Mouse (Mus musculus): Measurements from ENCODE around the gene Gm26602.
"Not testable (repeated sequence)": the region's sequence is repeated elsewhere in the genome, so short reads cannot be mapped to it uniquely, and the experiment has no call there.

Gene Gm26602

GRCm38 (mm10) chr10:79884938-79885337, 25.7 kb upstream of the Gm26602 start:
- DNase-seq (ENCODE audit: low spot score): not testable (repeated sequence)

GRCm38 (mm10) chr10:79886054-79886453, 24.6 kb upstream of the Gm26602 start, which contains the start of gene Elane:
Elane (plus strand) TSS chr10:79886247.
- DNase-seq (ENCODE audit: low spot score): no peak

DNA sequence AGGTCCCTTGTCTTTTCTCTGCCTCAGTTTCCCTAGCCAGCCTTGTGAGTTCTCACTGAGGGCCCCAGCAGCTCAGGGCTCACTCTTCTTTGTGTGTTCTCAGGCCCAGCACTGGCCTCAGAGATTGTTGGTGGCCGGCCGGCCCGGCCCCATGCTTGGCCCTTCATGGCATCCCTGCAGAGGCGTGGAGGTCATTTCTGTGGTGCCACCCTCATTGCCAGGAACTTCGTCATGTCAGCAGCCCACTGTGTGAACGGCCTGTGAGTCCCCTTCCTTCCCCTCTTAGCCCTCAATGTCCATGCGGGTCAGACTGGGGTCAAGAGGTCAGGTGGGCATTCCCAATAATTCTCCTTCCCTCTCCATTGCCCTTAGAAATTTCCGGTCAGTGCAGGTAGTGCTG, 24.0 kb upstream of the Gm26602 start:
- DNase-seq (ENCODE audit: low spot score): no peak

GRCm38 (mm10) chr10:79889386-79889785, 21.3 kb upstream of the Gm26602 start:
- DNase-seq (ENCODE audit: low spot score): no peak

- DNase-seq (ENCODE audit: low spot score): no peak
These were observed 20.0 kb upstream of the Gm26602 start, which contains the start of gene Cfd for GRCm38 (mm10) chr10:79890670-79891069. Cfd (plus strand) TSS chr10:79890853.

- DNase-seq (ENCODE audit: low spot score): peak; percentile 50
These were observed 18.1 kb upstream of the Gm26602 start for GRCm38 (mm10) chr10:79892451-79893118.

DNA sequence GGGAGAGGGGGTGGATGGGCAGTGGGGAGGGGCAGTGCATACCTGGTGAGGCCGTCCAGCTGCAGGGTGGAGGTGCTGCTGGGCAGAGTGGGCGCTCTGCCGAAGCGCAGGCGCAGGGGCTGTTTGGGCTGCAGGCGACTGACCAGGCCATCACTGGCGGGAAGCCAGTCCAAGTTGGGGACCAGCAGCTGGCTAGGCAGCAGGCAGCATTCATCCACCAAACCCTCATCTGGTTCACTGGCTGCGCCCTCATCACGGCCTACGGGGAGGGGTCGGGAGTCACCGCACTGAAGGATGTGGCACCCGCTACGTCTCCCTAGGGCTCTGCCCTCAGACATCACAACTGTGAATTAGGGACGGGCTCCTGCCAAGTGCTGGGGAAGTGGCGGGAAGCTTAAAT, 14.3 kb upstream of the Gm26602 start:
- DNase-seq (ENCODE audit: low spot score): no peak

GRCm38 (mm10) chr10:79896814-79897213, 13.8 kb upstream of the Gm26602 start:
- no peak for DNase-seq (ENCODE audit: low spot score)

DNA sequence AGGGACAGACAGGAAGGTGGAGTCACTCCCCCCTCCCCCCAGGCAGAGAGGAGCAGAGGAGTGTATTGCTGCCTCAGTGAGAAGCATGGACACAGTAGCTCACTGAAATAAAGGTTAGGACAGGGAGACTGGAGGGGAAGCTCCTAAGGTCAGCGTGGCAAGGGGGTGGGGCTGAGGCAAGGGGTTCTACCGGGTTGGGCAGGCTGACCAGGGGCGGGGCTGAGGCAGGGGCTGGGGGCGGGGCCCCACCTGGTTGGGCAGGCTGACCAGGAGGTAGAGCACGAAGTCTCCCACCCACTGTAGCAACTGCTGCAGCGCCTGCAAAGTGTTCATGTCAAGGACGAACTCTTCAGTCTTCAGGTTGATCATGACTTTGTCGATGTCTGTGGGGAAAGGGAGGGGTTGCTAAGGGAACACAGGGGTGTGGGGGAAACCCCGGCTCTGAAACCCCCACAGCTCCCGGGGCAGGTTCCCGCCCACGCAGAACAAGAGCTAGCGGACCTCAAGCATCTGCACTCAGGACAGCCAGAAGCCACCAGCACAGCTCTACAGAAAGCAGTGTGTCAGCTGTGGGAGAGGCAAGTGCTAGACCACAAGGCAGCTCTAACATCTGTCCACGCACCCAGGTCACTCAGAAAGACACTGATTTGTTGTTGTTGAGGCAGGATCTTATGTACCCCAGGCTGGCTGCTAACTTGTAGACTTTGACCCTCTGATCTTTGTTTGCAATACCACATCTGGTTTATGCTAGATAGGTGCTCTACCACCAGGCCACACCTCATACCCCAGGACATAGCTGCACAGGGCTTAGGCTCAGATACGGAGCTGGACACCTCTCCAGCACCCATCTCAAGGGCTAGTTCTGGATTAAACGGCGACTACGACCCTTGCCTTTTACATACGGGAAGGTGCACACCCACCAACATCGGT, 13.1 kb upstream of the Gm26602 start:
- no peak for DNase-seq (ENCODE audit: low spot score)

- no peak for DNase-seq (ENCODE audit: low spot score)
These were observed 9.7 kb upstream of the Gm26602 start for GRCm38 (mm10) chr10:79900951-79901410.

- no peak for DNase-seq (ENCODE audit: low spot score)
These were observed 3.9 kb upstream of the Gm26602 start for GRCm38 (mm10) chr10:79906712-79907111.

DNA sequence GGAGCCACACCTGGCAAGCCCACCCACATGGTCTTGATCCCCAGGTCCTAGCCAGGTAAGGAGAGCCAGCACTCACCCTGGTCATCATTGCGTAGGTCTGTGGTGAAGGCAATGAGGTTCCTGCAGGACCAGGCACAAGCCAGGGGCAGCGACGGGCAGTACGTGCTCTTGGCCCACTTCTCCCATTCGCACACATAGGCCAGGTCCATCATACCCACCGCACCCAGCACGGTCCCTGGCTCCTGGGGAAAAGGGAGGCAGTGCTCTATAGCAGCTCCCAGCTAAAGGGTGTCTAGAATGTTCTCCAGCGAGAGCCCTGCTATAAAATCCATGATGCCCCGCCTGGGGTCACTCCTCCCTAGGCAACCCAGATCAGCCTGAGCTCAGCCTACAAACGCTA, 3.2 kb upstream of the Gm26602 start:
- DNase-seq (ENCODE audit: low spot score): no peak

DNA sequence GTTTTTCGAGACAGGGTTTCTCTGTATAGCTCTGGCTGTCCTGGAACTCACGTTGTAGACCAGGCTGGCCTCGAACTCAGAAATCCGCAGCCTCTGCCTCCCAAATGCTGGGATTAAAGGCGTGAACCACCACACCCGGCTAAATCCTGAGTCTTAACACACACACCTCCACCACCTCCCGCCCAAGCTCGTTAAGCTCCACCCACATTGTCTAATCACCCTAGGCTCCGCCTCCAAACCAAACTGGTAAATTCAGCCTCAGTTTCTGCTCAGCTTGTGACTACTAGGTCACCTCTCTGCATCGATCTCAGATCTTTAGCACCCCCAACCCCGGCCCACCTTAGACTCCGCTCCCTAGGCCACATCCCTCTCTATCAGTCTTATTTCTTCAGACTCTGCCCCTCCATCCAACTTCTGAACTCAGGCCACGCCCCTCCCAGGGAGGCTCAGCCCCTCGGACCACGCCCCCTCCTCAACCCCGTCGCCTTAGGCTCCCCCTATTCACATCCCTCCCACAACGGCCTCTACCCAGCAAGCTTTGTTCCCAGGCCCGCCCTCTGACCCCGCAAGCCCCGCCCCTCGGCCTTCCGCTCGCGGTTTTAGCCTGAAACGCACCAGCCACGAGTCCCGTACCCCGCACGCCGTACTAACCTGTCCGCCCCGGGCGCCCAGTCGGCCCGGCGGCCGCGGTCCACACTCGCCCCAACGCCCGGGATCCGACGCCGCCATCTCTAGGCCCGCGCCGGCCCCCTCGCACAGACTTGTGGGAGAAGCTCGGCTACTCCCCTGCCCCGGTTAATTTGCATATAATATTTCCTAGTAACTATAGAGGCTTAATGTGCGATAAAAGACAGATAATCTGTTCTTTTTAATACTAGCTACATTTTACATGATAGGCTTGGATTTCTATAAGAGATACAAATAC, 2.2 kb upstream of the Gm26602 start, which contains the start of gene Med16:
Gene Med16 (minus strand): TSS at position 757 of the 925 bp plus-strand sequence.
- peak; percentile 77 for DNase-seq (ENCODE audit: low spot score)

- DNase-seq (ENCODE audit: low spot score): no peak
These were observed 1.3 kb upstream of the Gm26602 start for GRCm38 (mm10) chr10:79909092-79909922.

- DNase-seq (ENCODE audit: low spot score): no peak
These were observed 1.8 kb downstream of the Gm26602 start for GRCm38 (mm10) chr10:79912412-79912811.

DNA sequence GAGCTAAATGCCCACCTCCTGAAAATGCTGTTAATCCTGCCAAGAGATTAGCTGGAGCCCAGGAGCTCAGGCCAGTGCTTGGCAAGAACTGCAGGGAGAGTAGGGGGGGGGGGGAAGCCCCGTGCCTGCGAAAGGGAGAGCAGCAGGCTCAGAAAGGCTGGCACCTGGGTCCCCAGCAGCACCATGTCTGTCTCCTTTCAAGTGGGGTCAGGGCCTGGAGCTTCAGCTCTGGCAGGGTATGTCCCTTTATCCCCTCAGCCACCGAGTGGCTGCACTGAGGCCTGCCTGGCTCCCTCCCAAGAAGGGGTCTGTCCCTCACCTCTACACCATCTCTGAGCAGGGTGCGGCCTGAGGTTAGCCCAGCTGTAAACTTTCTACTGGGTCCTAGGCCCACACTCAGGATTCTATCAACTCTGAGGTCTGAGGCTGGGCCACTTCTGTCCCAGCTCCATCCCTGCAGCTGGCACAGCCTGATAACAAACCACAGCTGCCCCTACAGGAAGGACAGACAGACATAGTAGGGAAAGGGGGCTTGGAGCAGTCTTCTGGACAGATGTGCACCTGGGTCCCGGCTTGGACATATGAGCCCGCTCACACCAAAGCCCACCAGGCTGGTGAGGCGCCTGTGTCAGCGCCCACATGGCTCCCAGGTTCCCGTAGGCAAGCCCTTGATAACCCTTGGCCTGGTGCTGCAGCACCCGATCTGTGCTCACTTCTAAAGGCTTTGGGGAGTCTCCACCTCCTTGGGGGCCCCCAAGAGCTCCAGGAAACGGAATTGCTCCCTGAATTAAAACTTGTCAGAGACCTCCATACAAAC, 3.7 kb downstream of the Gm26602 start:
- no peak for DNase-seq (ENCODE audit: low spot score)

- no peak for DNase-seq (ENCODE audit: low spot score)
These were observed 4.4 kb downstream of the Gm26602 start for GRCm38 (mm10) chr10:79914948-79915596.

- no peak for DNase-seq (ENCODE audit: low spot score)
These were observed 5.4 kb downstream of the Gm26602 start for GRCm38 (mm10) chr10:79916081-79916480.

DNA sequence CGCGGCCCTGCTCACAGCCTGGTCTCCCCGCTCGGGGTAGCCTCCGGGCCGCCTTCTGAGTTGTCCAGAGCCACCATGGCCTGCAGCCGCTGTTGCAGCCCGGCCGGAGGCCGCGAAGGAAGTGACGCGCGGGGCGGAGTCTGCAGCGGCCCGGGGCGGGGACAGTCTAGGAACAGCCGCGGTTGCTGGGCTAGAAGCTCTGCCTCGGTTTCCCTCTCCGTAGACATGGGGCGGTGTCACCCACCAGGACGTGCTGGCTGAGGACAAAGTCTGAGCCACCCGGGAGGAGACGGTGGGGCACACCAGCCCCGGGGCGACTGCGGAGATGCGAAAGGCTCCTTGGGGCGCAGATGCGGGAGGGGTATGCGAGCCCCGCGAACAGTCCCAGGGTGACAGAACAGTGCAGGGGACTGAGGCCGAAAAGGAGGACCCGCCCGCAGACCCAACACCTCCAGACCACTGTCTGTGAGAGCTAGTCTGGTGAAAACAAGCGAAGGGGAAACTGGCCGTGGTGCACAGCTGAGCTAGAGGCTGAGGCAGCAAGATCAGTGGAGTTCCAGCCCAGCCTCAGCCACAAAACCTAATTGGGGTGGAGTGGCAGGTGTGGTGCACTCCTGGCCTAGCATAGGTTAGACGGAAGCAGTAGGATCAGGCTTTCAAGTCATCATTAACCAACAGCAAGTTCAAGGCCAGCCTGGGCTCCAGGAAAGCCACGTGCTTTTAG, 6.3 kb downstream of the Gm26602 start, which contains the start of gene Kiss1r:
Gene Kiss1r (plus strand): TSS at position 164 of the 724 bp plus-strand sequence.
- DNase-seq (ENCODE audit: low spot score): peak; percentile 68
